Mouse (Mus musculus) small intestine, adult 2 months (tissue): ENCODE results near the gene Ralgps2. TPM values are rescaled to one million over a fixed set of nuclear protein-coding genes. Genes with fewer than 3 reads are reported as not detected.

Experiments
- H3K27ac ChIP-seq: fragments of 200-500 bp; 2 replicates; pipeline ENCODE4 v1.5.1; 2012; ENCODE audit warnings: low read depth, low read length, control low read depth, inconsistent platforms; ENCODE audit not compliant: insufficient read depth
- H3K27me3 ChIP-seq: fragments of 200-500 bp; 2 replicates; pipeline ENCODE4 v1.6.1; 2012; ENCODE audit warnings: mild to moderate bottlenecking, moderate library complexity, low read length, inconsistent platforms; ENCODE audit not compliant: control insufficient read depth, insufficient read depth
- H3K36me3 ChIP-seq: fragments of 200-500 bp; 2 replicates; pipeline ENCODE4 v1.6.1; 2012; ENCODE audit warnings: mild to moderate bottlenecking, low read length, control low read depth, inconsistent platforms; ENCODE audit not compliant: control insufficient read depth, insufficient read depth
- H3K4me1 ChIP-seq: fragments of 200-500 bp; 2 replicates; pipeline ENCODE4 v1.6.1; 2012; ENCODE audit warnings: low read length, inconsistent platforms, mixed read lengths; ENCODE audit not compliant: control insufficient read depth, insufficient read depth, insufficient read length
- H3K4me3 ChIP-seq: fragments of 200-500 bp; 2 replicates; pipeline ENCODE4 v1.5.1; 2012; ENCODE audit warnings: low read depth, mild to moderate bottlenecking, control low read depth, inconsistent platforms, low read length, moderate library complexity
- CTCF ChIP-seq: fragments of 200-500 bp; IDR thresholded peaks from 2 replicates; pipeline ENCODE4 v1.5.1; 2012; ENCODE audit warnings: low read depth, mild to moderate bottlenecking, control low read depth, inconsistent platforms, low read length, moderate library complexity, mixed read lengths; ENCODE audit not compliant: insufficient replicate concordance, insufficient read length; ENCODE audit errors: extremely low read depth
- POLR2A ChIP-seq: fragments of 200-500 bp; IDR thresholded peaks from 2 replicates; pipeline ENCODE4 v1.6.1; 2012; ENCODE audit warnings: low read depth, mild to moderate bottlenecking, control low read depth, inconsistent platforms, low read length, moderate library complexity
- WGBS: fragments of 180-500 bp; shearing (Covaris S2); methylation state at CpG from one replicate; pipeline ENCODE4 v1.1.7; 2018; 5-methylcytosine and 5-hydroxymethylcytosine counted together
- polyA plus RNA-seq: library from polyadenylated mRNA; depleted of rRNA; stranded (reverse); fragments of >200 nt; gene quantifications from 2 replicates; pipeline ENCODE4 v1.2.3, GENCODE M21; 2012

The Ralgps2 gene
- polyA plus RNA-seq, 1 experiment = 21.6 TPM

- TF ChIP-seq POLR2A (no peak), CTCF (no peak)
- no peaks in the 10 kb centered on the region for H3K27me3 ChIP-seq
- peaks cover 14% of the 10 kb centered on the region; the same call in 1 of the 2 replicates for H3K4me1 ChIP-seq
- 80% methylated on average over 10 of the region's 10 CpGs for WGBS
- H3K27ac ChIP-seq = no peak overlapping the region
- no peaks in the 10 kb centered on the region for H3K36me3 ChIP-seq
- H3K4me3 ChIP-seq = no peak overlapping the region
These were observed 8.1 kb downstream of the Ralgps2 start for GRCm38 (mm10) chr1:156931106-156931870.

- Histone ChIP-seq H3K4me3 (no peak overlapping the region), H3K4me1 (peaks cover 14% of the 10 kb centered on the region; the same call in 1 of the 2 replicates), H3K36me3 (no peaks in the 10 kb centered on the region), H3K27me3 (no peaks in the 10 kb centered on the region), H3K27ac (no peak overlapping the region)
- TF ChIP-seq CTCF (no peak), POLR2A (no peak)
- WGBS = 48% methylated on average over 5 of the region's 5 CpGs
These were observed 9.2 kb downstream of the Ralgps2 start for GRCm38 (mm10) chr1:156930263-156930662.

DNA sequence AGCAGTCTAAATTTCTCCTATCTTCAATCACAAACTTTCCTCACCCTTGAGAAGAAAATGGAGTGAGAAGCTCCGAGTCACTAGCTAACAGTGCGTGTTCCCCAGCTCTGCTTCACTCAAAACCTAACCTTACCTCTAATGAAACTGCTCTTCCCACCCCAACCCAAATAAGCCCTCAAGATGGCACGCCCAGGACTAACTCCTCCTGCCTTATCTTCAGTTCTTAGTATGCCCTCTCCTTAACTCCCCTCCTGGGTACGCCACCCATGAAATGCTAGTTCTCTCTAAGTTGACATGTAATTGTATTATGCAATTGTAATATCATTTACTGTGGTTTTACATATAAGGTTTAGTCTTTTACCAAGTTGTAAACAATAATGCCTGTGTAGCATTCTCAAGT lies 11.2 kb downstream of the Ralgps2 start:
- Histone ChIP-seq H3K36me3 (no peaks in the 10 kb centered on the region; the same call in 1 of the 2 replicates), H3K4me1 (peaks cover 12% of the 10 kb centered on the region; the same call in 1 of the 2 replicates), H3K27ac (no peak overlapping the region), H3K4me3 (no peak overlapping the region), H3K27me3 (no peaks in the 10 kb centered on the region)
- no peak for TF ChIP-seq CTCF
- TF ChIP-seq POLR2A = no peak
- 77% methylated on average over 4 of the region's 4 CpGs for WGBS

- peaks cover 7% of the 10 kb centered on the region; the same call in 1 of the 2 replicates for H3K4me1 ChIP-seq
- H3K36me3 ChIP-seq = peaks cover 2% of the 10 kb centered on the region; the same call in 1 of the 2 replicates
- H3K27ac ChIP-seq = no peak overlapping the region
- TF ChIP-seq POLR2A = no peak
- no peak for TF ChIP-seq CTCF
- no peak overlapping the region for H3K4me3 ChIP-seq
- WGBS = 82% methylated on average over 1 of the region's 1 CpGs
- H3K27me3 ChIP-seq = no peaks in the 10 kb centered on the region
These were observed 15.9 kb downstream of the Ralgps2 start for GRCm38 (mm10) chr1:156923511-156923910.

DNA sequence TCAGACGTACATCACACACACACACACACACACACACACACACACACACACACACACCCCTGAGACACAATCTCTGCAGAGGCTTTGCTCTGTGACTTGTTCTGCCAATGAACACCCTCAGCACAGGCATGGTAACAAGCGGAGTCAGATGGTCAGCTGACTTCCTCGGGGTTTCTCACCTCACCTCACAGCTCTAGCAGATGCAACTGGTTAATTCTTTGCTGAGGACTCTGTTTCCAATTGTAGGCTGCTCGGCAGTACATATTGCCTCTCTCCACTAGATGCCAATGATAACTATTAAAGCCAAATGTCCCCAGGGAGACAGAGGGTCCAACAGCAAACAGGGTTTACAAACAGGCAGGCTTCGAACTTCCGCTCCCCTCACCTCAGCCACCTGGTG lies 16.5 kb downstream of the Ralgps2 start:
- H3K27ac ChIP-seq = no peak overlapping the region
- H3K4me3 ChIP-seq = no peak overlapping the region
- no peaks in the 10 kb centered on the region for H3K27me3 ChIP-seq

GRCm38 (mm10) chr1:156921290-156921994 lies 18.0 kb downstream of the Ralgps2 start:
- WGBS = 78% methylated on average over 12 of the region's 12 CpGs
- Histone ChIP-seq H3K27me3 (no peaks in the 10 kb centered on the region), H3K27ac (peak overlapping the region; percentile 50), H3K4me1 (peaks cover 7% of the 10 kb centered on the region; the same call in 1 of the 2 replicates), H3K36me3 (peaks cover 2% of the 10 kb centered on the region; the same call in 1 of the 2 replicates), H3K4me3 (no peak overlapping the region)
- TF ChIP-seq CTCF = no peak
- TF ChIP-seq POLR2A = no peak

More for the DNA sequence above, 16.5 kb downstream of the Ralgps2 start:
- TF ChIP-seq CTCF = no peak
- no peak for TF ChIP-seq POLR2A
- WGBS = 89% methylated on average over 6 of the region's 6 CpGs
- H3K36me3 ChIP-seq = peaks cover 2% of the 10 kb centered on the region; the same call in 1 of the 2 replicates
- H3K4me1 ChIP-seq = peaks cover 7% of the 10 kb centered on the region; the same call in 1 of the 2 replicates

DNA sequence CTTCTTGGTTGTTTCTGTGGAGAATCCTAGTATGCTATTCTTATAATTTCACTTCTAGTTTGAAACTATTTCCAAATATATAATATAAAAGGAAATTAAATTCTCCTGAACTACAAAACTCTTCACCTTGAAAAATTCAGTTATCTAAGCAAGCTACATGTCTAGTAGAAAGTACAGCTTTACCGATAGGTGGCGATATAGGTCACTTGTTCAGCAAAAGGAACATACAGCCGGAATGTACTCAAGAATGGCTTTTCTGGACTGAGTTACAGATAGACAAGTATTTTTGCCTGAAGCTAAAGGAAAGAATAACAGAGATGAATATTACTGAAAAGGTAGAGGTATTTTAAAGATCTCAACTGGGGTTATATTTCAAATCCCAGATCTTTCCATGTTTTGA lies 22.0 kb downstream of the Ralgps2 start:
- Histone ChIP-seq H3K4me1 (peaks cover 9% of the 10 kb centered on the region; the same call in 1 of the 2 replicates), H3K4me3 (no peak overlapping the region), H3K27ac (no peak overlapping the region), H3K27me3 (no peaks in the 10 kb centered on the region), H3K36me3 (0 out of 2 replicates have a peak, but pooled peaks cover 2% of the 10 kb centered on the region)
- WGBS = 3% methylated on average over 3 of the region's 3 CpGs
- no peak for TF ChIP-seq POLR2A
- no peak for TF ChIP-seq CTCF
